Mouse (Mus musculus) heart, embryonic 16.5 days (tissue): ENCODE data around the gene Pkhd1. TPM values are rescaled to one million over a fixed set of nuclear protein-coding genes. Genes with fewer than 3 reads are reported as not detected.

Experiments used
- ATAC-seq: fragments of 200-750 bp; cut with Nextera tagmentation; replicated peaks from 2 replicates; pipeline ENCODE4 v1.8.0; 2017; ENCODE audit warnings: moderate number of reproducible peaks; ENCODE audit not compliant: insufficient read depth, low FRiP score; ENCODE audit errors: extremely low read depth
- H3K27ac ChIP-seq: fragments of 300-500 bp; sonication (generic); 2 replicates; pipeline ENCODE4 v1.5.1; 2014; ENCODE audit warnings: mild to moderate bottlenecking, low read length, control low read depth, moderate library complexity
- H3K27me3 ChIP-seq: fragments of 300-500 bp; sonication (generic); 2 replicates; pipeline ENCODE4 v1.6.1; 2014; ENCODE audit warnings: low read length, mixed read lengths; ENCODE audit not compliant: control insufficient read depth, insufficient read depth
- H3K36me3 ChIP-seq: fragments of 300-500 bp; sonication (generic); 2 replicates; pipeline ENCODE4 v1.6.1; 2014; ENCODE audit not compliant: control insufficient read depth, insufficient read depth
- H3K4me1 ChIP-seq: fragments of 300-500 bp; sonication (generic); 2 replicates; pipeline ENCODE4 v1.6.1; 2014; ENCODE audit warnings: low read length, mixed read lengths; ENCODE audit not compliant: control insufficient read depth, insufficient read depth
- H3K4me2 ChIP-seq: fragments of 300-500 bp; sonication (generic); 2 replicates; pipeline ENCODE4 v1.6.1; 2014; ENCODE audit warnings: low read depth, mild to moderate bottlenecking, control low read depth, low read length
- H3K4me3 ChIP-seq: fragments of 300-500 bp; sonication (generic); 2 replicates; pipeline ENCODE4 v1.5.1; 2014; ENCODE audit warnings: mild to moderate bottlenecking, control low read depth, low read length
- H3K9ac ChIP-seq: fragments of 300-500 bp; sonication (generic); 2 replicates; pipeline ENCODE4 v1.6.1; 2014; ENCODE audit warnings: low read length, control low read depth
- H3K9me3 ChIP-seq: fragments of 300-500 bp; sonication (generic); replicated peaks from 2 replicates; pipeline ENCODE4 v1.6.1; 2016; ENCODE audit warnings: low read length; ENCODE audit not compliant: control insufficient read depth
- WGBS: fragments of 180-500 bp; shearing (Covaris S2); extraction: QIAGEN DNeasy Blood & Tissue Kit; methylation state at CpG from one replicate; pipeline ENCODE4 v1.1.7; 2014; 5-methylcytosine and 5-hydroxymethylcytosine counted together
- polyA plus RNA-seq: library from polyadenylated mRNA; unstranded; fragments of >200 nt; fragmentation: Nextera tagmentation; extraction: Ambion mirVana; gene quantifications from 2 replicates; pipeline ENCODE4 v1.2.1, GENCODE M21; 2015

Gene Pkhd1
- polyA plus RNA-seq, result 0.04 TPM in 1 of 2 replicates, not detected in the other

DNA sequence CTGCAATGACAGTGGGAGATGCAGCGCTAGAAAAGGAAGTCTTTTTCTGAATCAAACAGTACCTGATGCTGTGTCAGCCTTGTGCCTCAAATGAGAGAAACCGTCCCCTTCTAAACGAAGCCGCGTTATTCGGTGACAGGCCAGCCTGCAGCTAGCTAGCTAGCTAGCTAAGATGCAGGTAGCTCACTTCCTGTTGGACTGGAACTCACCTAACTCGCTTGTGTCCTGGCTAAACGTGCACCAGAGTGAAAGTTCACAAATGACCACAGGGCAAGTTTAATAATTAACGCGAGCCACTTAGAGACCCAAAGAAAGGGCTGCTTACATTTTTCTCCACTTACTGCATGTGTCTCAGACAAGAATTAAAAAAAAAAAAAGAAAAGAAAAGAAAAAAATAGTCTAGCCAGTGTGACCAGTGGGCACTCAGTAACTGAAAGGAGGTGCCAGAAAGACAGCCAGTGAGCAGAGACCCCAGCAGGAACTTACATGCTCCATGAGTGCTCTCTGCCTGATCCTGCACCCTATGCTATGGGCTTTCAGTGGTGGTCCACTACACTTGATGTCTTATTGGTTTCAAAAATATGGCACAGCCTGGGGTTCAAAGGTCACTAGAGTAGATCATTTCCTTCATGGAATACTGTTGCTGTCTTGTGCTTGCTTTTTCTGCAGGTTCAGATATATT lies at the start of gene Pkhd1:
TSS of gene Pkhd1 (minus strand) at position 216 of the 682 bp plus-strand sequence.
- ATAC-seq, result no peak
- Histone ChIP-seq H3K36me3 (no peaks in the 10 kb centered on the region), H3K27me3 (no peaks in the 10 kb centered on the region), H3K4me3 (no peak within 1 kb of the TSS), H3K9ac (no peak within 1 kb of the TSS), H3K4me1 (0 out of 2 replicates have a peak, but pooled peaks cover 4% of the 10 kb centered on the region), H3K4me2 (no peak within 1 kb of the TSS), H3K27ac (no peak within 1 kb of the TSS), H3K9me3 (no peaks in the 10 kb centered on the region)
- 68% methylated on average over 10 of the region's 10 CpGs for WGBS

DNA sequence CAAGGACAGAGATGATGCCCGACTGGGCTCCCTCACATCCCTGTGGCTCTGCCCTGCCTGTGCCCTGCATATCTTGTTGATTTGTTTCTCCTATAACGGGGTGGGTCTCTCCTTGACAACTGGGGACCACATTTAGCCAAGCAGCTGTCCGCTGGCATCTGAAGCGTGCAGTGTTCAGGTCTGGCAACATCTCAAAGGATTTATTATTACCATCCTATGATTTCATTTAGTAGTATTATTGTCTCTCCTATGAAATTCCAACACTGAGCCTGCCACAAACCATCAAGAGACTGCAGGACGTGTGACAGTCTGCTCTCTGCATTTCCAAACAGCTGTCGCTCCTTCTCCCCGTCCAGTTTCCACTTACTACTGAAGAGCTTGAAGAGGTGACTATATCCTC lies 49.7 kb upstream of the Pkhd1 start:
- ATAC-seq, result no peak

DNA sequence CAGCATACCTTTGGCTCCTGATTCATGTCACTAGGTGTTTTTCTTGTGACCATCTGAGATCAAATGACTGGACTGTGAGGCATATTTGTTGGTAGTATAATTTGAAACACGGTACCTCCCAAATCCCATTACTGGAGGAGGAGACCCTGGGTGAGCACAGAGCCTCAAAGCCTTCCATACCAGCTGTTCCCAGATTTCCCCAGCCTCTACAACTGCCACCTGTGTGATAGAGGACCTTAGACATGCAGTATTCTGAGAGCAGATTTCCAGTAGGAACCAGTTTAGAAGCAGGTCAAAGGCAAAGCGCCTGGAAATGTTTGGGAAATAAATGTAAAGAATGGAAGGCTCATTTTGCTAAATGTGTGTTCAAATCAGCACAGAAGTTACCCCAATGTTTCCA lies 48.4 kb upstream of the Pkhd1 start:
- Histone ChIP-seq H3K9ac (no peak overlapping the region), H3K4me2 (no peak overlapping the region), H3K9me3 (no peaks in the 10 kb centered on the region), H3K4me3 (no peak overlapping the region), H3K4me1 (no peaks in the 10 kb centered on the region), H3K27ac (no peak overlapping the region), H3K36me3 (no peaks in the 10 kb centered on the region), H3K27me3 (no peaks in the 10 kb centered on the region)
- WGBS, result 78% methylated on average over 2 of the region's 2 CpGs
- ATAC-seq, result no peak

More for the DNA sequence above, 49.7 kb upstream of the Pkhd1 start:
- H3K27me3 ChIP-seq, result no peaks in the 10 kb centered on the region
- H3K9ac ChIP-seq, result no peak overlapping the region
- no peak overlapping the region for H3K4me3 ChIP-seq
- H3K4me1 ChIP-seq, result no peaks in the 10 kb centered on the region
- no peak overlapping the region for H3K27ac ChIP-seq
- no peak overlapping the region for H3K4me2 ChIP-seq
- H3K9me3 ChIP-seq, result no peaks in the 10 kb centered on the region
- 59% methylated on average over 7 of the region's 7 CpGs for WGBS
- no peaks in the 10 kb centered on the region for H3K36me3 ChIP-seq

DNA sequence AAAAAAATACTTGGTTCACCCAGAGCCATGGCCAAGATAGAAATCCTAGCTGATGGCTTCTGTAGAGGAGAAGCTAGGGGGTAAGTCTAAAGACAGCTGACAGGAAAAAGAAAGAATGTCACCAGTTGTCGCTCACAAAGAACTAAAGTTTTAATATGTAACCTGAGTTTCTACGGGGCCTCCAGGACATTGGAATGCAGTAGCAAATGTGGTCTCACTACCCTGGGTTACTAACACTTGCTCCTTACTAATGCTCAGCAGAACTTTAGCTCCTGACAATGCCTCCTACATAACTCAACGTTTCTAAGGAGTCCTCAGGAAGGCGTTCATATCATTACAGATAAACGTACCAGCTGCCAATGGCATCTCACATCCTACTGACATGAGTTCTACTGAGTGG lies 37.2 kb upstream of the Pkhd1 start:
- ATAC-seq, result no peak
- Histone ChIP-seq H3K36me3 (no peaks in the 10 kb centered on the region), H3K4me2 (no peak overlapping the region), H3K27me3 (no peaks in the 10 kb centered on the region), H3K9me3 (no peaks in the 10 kb centered on the region), H3K27ac (no peak overlapping the region), H3K4me3 (no peak overlapping the region), H3K9ac (no peak overlapping the region), H3K4me1 (no peaks in the 10 kb centered on the region)
- 54% methylated on average over 5 of the region's 5 CpGs for WGBS

DNA sequence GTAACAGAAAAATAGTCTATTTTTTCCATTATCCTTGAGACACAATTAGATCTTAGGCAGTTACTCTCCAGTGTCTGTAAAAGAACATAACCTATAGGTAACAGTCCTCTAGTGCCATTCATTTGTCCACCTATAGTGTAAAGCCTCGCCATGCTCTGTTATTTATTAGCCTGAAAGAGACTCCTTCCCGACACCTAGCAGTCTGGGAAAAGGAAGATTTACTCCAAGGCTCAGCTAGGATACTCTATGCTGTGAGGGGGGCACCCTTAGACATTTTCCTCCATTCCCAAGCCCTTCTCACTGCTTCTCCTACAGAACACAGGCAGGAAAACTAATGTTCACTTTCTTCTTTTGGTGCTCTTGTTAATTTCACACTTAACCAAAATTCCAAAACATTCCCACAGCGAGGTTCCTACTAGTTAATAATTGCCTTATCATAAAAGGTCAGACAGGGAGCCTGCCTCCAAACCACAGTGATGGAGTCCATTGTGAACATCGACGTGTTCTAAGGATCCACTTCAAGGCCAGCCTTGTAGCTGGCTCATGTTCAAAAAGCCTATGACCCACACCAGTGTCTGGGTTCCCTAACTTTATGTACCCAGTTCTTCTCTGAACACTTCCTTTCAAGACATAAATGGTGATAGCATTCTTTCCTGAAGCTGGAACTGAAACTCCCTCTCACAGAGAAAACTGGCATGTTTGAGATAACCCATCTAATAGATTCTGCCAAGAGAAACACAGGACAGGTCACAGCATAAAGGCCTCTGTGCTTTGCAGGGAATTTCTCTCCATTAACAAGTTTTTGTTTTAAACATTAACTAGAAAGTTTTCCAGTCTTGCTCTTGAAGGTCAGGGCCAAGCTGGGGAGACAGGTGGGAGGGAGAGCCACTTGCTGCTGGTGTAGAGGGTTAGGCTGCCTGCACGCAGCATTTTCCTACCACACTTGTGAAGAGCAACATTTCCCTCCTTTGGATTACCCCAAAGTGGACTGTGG lies 35.9 kb upstream of the Pkhd1 start:
- Histone ChIP-seq H3K4me2 (no peak overlapping the region), H3K27ac (no peak overlapping the region), H3K4me3 (no peak overlapping the region), H3K9me3 (no peaks in the 10 kb centered on the region), H3K27me3 (no peaks in the 10 kb centered on the region), H3K4me1 (no peaks in the 10 kb centered on the region), H3K9ac (no peak overlapping the region), H3K36me3 (no peaks in the 10 kb centered on the region)
- 50% methylated on average over 6 of the region's 6 CpGs for WGBS
- no peak for ATAC-seq

DNA sequence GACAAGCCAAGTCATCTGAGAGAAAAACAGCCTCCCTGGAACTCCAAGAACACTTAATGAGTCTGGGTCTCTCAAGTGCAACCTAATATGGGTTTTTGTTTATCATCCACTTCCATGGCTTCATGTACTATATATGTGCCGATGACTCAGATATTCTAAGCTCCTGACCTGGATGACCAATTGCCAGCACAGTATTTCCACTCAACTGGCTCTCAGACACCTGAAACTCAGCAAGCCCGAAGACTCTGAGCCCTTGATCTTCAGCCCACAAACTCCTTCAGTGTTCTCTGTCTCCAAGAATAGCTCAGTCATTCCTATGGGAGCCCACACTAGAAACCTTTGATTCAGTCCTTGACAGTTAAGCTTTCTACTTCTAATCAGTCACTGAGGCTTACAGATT lies 17.0 kb upstream of the Pkhd1 start:
- Histone ChIP-seq H3K4me1 (no peaks in the 10 kb centered on the region), H3K4me2 (no peak overlapping the region), H3K27ac (no peak overlapping the region), H3K27me3 (no peaks in the 10 kb centered on the region), H3K9me3 (no peaks in the 10 kb centered on the region; the same call in 1 of the 2 replicates), H3K36me3 (no peaks in the 10 kb centered on the region), H3K4me3 (no peak overlapping the region), H3K9ac (no peak overlapping the region)
- no peak for ATAC-seq
- WGBS, result 60% methylated on average over 2 of the region's 2 CpGs

DNA sequence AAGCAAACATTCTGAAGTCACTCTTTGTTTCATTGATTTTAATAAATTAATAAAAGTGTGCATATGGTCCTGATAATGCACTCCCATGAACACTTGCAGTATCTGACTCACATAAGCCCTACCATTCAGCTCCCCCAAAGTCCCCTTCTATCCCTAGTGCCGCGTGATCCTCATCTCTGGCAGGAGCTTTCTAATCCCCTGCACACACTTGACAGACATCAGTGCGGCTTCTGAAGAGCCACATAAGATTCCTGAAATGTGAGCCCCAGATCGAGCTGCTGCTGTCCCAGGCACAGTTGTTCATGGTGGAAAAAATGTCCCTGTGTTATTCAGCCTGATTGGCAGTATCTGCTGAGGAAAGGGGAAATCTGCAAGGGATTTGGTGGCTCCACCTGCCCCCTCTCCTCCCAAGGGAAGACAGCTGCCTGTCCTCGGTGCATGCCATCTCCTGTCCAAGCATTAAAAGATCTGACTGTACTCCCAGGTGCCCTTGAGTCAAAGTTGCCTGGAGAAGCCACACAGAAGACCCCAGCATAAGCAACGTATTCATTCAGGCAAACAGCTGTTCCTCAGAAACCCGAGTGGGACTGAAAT lies 15.5 kb upstream of the Pkhd1 start:
- Histone ChIP-seq H3K27me3 (no peaks in the 10 kb centered on the region), H3K4me1 (no peaks in the 10 kb centered on the region), H3K4me2 (no peak overlapping the region), H3K9ac (no peak overlapping the region), H3K36me3 (no peaks in the 10 kb centered on the region), H3K27ac (no peak overlapping the region), H3K4me3 (no peak overlapping the region), H3K9me3 (no peaks in the 10 kb centered on the region; the same call in 1 of the 2 replicates)
- ATAC-seq, result no peak
- 68% methylated on average over 7 of the region's 7 CpGs for WGBS

DNA sequence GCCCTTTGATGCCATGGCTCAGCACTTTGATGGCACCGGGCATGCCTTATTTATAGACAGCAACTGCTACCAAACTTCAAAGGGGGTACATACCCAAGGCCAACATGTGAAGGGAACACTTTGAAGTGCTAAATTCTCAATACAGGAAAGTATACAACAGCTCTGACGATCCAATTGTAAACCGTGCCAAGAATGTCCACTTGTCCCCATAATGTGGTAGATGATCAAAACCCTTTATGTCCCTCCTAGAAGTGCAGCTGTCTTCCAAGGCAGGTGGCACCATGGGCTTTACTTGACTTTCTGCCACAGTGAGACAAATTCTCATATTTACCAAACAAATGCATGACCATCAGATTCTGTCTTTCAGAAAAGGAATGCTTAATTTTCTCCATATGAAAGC lies 6.7 kb upstream of the Pkhd1 start:
- H3K9ac ChIP-seq, result no peak overlapping the region
- no peak for ATAC-seq
- 83% methylated on average over 3 of the region's 3 CpGs for WGBS
- H3K4me1 ChIP-seq, result no peaks in the 10 kb centered on the region
- no peak overlapping the region for H3K4me3 ChIP-seq
- H3K4me2 ChIP-seq, result no peak overlapping the region
- H3K36me3 ChIP-seq, result no peaks in the 10 kb centered on the region
- no peak overlapping the region for H3K27ac ChIP-seq
- 0 out of 2 replicates have a peak, but pooled peaks cover 2% of the 10 kb centered on the region for H3K9me3 ChIP-seq
- no peaks in the 10 kb centered on the region for H3K27me3 ChIP-seq
